Mouse (Mus musculus): ENCODE measurements around the gene Nfkb2. TPM values are rescaled to one million over a fixed set of nuclear protein-coding genes. Genes with fewer than 3 reads are reported as not detected.

The Nfkb2 gene
- polyA plus RNA-seq, 1 experiment, result 20.4 TPM

GRCm38 (mm10) chr19:46323716-46324115 is 19.6 kb downstream of the Nfkb2 start:
- H3K27me3 ChIP-seq (ENCODE audit: control insufficient read depth, insufficient read depth, low read length, poor library complexity, severe bottlenecking), result no peaks in the 10 kb centered on the region
- no peak overlapping the region for H3K27ac ChIP-seq (ENCODE audit: insufficient read depth, low read length)
- H3K4me3 ChIP-seq (ENCODE audit: low read depth, low read length), result no peak overlapping the region
- no peaks in the 10 kb centered on the region for H3K4me1 ChIP-seq (ENCODE audit: control insufficient read depth, insufficient read depth, low read length)
- H3K9me3 ChIP-seq (replicated peaks; ENCODE audit: control insufficient read depth, insufficient read depth, low read length, poor library complexity, severe bottlenecking), result no peaks in the 10 kb centered on the region
- H3K36me3 ChIP-seq (ENCODE audit: control insufficient read depth, insufficient read depth, low read length, poor library complexity, severe bottlenecking), result no peaks in the 10 kb centered on the region
- H3K9ac ChIP-seq (ENCODE audit: low read depth, poor library complexity, severe bottlenecking), result no peak overlapping the region
- TF ChIP-seq POLR2A (IDR thresholded peaks at IDR 0.05; ENCODE audit: insufficient read depth, low read length) (no peak), EP300 (IDR thresholded peaks at IDR 0.05; ENCODE audit: insufficient read depth, low read depth, low read length) (no peak), CTCF (IDR thresholded peaks at IDR 0.05; ENCODE audit: low read depth, low read length) (no peak)

GRCm38 (mm10) chr19:46324366-46324765 is 20.2 kb downstream of the Nfkb2 start:
- TF ChIP-seq EP300 (IDR thresholded peaks at IDR 0.05; ENCODE audit: insufficient read depth, low read depth, low read length) (no peak), POLR2A (IDR thresholded peaks at IDR 0.05; ENCODE audit: insufficient read depth, low read length) (no peak), CTCF (IDR thresholded peaks at IDR 0.05; ENCODE audit: low read depth, low read length) (no peak)
- H3K4me1 ChIP-seq (ENCODE audit: control insufficient read depth, insufficient read depth, low read length), result no peaks in the 10 kb centered on the region
- no peaks in the 10 kb centered on the region for H3K36me3 ChIP-seq (ENCODE audit: control insufficient read depth, insufficient read depth, low read length, poor library complexity, severe bottlenecking)
- H3K4me3 ChIP-seq (ENCODE audit: low read depth, low read length), result no peak overlapping the region
- no peak overlapping the region for H3K9ac ChIP-seq (ENCODE audit: low read depth, poor library complexity, severe bottlenecking)
- no peaks in the 10 kb centered on the region for H3K27me3 ChIP-seq (ENCODE audit: control insufficient read depth, insufficient read depth, low read length, poor library complexity, severe bottlenecking)
- H3K9me3 ChIP-seq (replicated peaks; ENCODE audit: control insufficient read depth, insufficient read depth, low read length, poor library complexity, severe bottlenecking), result no peaks in the 10 kb centered on the region
- no peak overlapping the region for H3K27ac ChIP-seq (ENCODE audit: insufficient read depth, low read length)

GRCm38 (mm10) chr19:46324918-46325317 is 20.8 kb downstream of the Nfkb2 start:
- no peak overlapping the region for H3K27ac ChIP-seq (ENCODE audit: insufficient read depth, low read length)
- H3K36me3 ChIP-seq (ENCODE audit: control insufficient read depth, insufficient read depth, low read length, poor library complexity, severe bottlenecking), result no peaks in the 10 kb centered on the region
- H3K4me3 ChIP-seq (ENCODE audit: low read depth, low read length), result no peak overlapping the region
- H3K9ac ChIP-seq (ENCODE audit: low read depth, poor library complexity, severe bottlenecking), result no peak overlapping the region
- H3K9me3 ChIP-seq (replicated peaks; ENCODE audit: control insufficient read depth, insufficient read depth, low read length, poor library complexity, severe bottlenecking), result no peaks in the 10 kb centered on the region
- no peak for TF ChIP-seq POLR2A (IDR thresholded peaks at IDR 0.05; ENCODE audit: insufficient read depth, low read length)
- no peak for TF ChIP-seq CTCF (IDR thresholded peaks at IDR 0.05; ENCODE audit: low read depth, low read length)
- no peak for TF ChIP-seq EP300 (IDR thresholded peaks at IDR 0.05; ENCODE audit: insufficient read depth, low read depth, low read length)
- H3K4me1 ChIP-seq (ENCODE audit: control insufficient read depth, insufficient read depth, low read length), result no peaks in the 10 kb centered on the region
- no peaks in the 10 kb centered on the region for H3K27me3 ChIP-seq (ENCODE audit: control insufficient read depth, insufficient read depth, low read length, poor library complexity, severe bottlenecking)

- H3K27me3 ChIP-seq (ENCODE audit: control insufficient read depth, insufficient read depth, low read length, poor library complexity, severe bottlenecking), result no peaks in the 10 kb centered on the region
- H3K4me1 ChIP-seq (ENCODE audit: control insufficient read depth, insufficient read depth, low read length), result no peaks in the 10 kb centered on the region
- H3K9ac ChIP-seq (ENCODE audit: low read depth, poor library complexity, severe bottlenecking), result no peak overlapping the region
- no peak overlapping the region for H3K27ac ChIP-seq (ENCODE audit: insufficient read depth, low read length)
- no peak for TF ChIP-seq CTCF (IDR thresholded peaks at IDR 0.05; ENCODE audit: low read depth, low read length)
- TF ChIP-seq EP300 (IDR thresholded peaks at IDR 0.05; ENCODE audit: insufficient read depth, low read depth, low read length), result no peak
- TF ChIP-seq POLR2A (IDR thresholded peaks at IDR 0.05; ENCODE audit: insufficient read depth, low read length), result no peak
- H3K36me3 ChIP-seq (ENCODE audit: control insufficient read depth, insufficient read depth, low read length, poor library complexity, severe bottlenecking), result no peaks in the 10 kb centered on the region; the same call in 1 of the 2 replicates
- peak overlapping the region; percentile 44; the same call in 1 of the 2 replicates for H3K4me3 ChIP-seq (ENCODE audit: low read depth, low read length)
- no peaks in the 10 kb centered on the region for H3K9me3 ChIP-seq (replicated peaks; ENCODE audit: control insufficient read depth, insufficient read depth, low read length, poor library complexity, severe bottlenecking)
Observed at GRCm38 (mm10) chr19:46326019-46326755, 22.1 kb downstream of the Nfkb2 start.

- Histone ChIP-seq H3K27me3 (ENCODE audit: control insufficient read depth, insufficient read depth, low read length, poor library complexity, severe bottlenecking) (no peaks in the 10 kb centered on the region), H3K4me3 (ENCODE audit: low read depth, low read length) (peak within 1 kb of the TSS; percentile 91), H3K36me3 (ENCODE audit: control insufficient read depth, insufficient read depth, low read length, poor library complexity, severe bottlenecking) (no peaks in the 10 kb centered on the region; the same call in 1 of the 2 replicates), H3K4me1 (ENCODE audit: control insufficient read depth, insufficient read depth, low read length) (no peaks in the 10 kb centered on the region), H3K9ac (ENCODE audit: low read depth, poor library complexity, severe bottlenecking) (peak within 1 kb of the TSS; percentile 19), H3K9me3 (replicated peaks; ENCODE audit: control insufficient read depth, insufficient read depth, low read length, poor library complexity, severe bottlenecking) (no peaks in the 10 kb centered on the region), H3K27ac (ENCODE audit: insufficient read depth, low read length) (no peak within 1 kb of the TSS)
- TF ChIP-seq EP300 (IDR thresholded peaks at IDR 0.05; ENCODE audit: insufficient read depth, low read depth, low read length) (no peak), CTCF (IDR thresholded peaks at IDR 0.05; ENCODE audit: low read depth, low read length) (no peak), POLR2A (IDR thresholded peaks at IDR 0.05; ENCODE audit: insufficient read depth, low read length) (no peak)
Observed at GRCm38 (mm10) chr19:46326756-46327305, 22.7 kb downstream of the Nfkb2 start, which contains the start of gene Psd. TSS of gene Psd (minus strand) at chr19:46327156.

GRCm38 (mm10) chr19:46327531-46328064 is 23.5 kb downstream of the Nfkb2 start:
- H3K27me3 ChIP-seq (ENCODE audit: control insufficient read depth, insufficient read depth, low read length, poor library complexity, severe bottlenecking), result no peaks in the 10 kb centered on the region
- TF ChIP-seq EP300 (IDR thresholded peaks at IDR 0.05; ENCODE audit: insufficient read depth, low read depth, low read length), result no peak
- TF ChIP-seq POLR2A (IDR thresholded peaks at IDR 0.05; ENCODE audit: insufficient read depth, low read length), result no peak
- H3K4me3 ChIP-seq (ENCODE audit: low read depth, low read length), result peak overlapping the region; percentile 23
- H3K36me3 ChIP-seq (ENCODE audit: control insufficient read depth, insufficient read depth, low read length, poor library complexity, severe bottlenecking), result no peaks in the 10 kb centered on the region; the same call in 1 of the 2 replicates
- no peaks in the 10 kb centered on the region for H3K4me1 ChIP-seq (ENCODE audit: control insufficient read depth, insufficient read depth, low read length)
- H3K9ac ChIP-seq (ENCODE audit: low read depth, poor library complexity, severe bottlenecking), result peak overlapping the region; percentile 19; the same call in 1 of the 2 replicates
- H3K9me3 ChIP-seq (replicated peaks; ENCODE audit: control insufficient read depth, insufficient read depth, low read length, poor library complexity, severe bottlenecking), result no peaks in the 10 kb centered on the region
- no peak overlapping the region for H3K27ac ChIP-seq (ENCODE audit: insufficient read depth, low read length)
